Mouse (Mus musculus) bone marrow, adult 2 months (tissue): ENCODE results near the gene Kcnh4. TPM values are rescaled to one million over a fixed set of nuclear protein-coding genes. Genes with fewer than 3 reads are reported as not detected.
"Not testable (repeated sequence)": the region's sequence is repeated elsewhere in the genome, so short reads cannot be mapped to it uniquely, and the experiment has no call there.

Experiments used
- H3K27ac ChIP-seq: fragments of 200-500 bp; 2 replicates; pipeline ENCODE4 v1.5.1; 2012; ENCODE audit warnings: low read depth, mild to moderate bottlenecking, control low read depth, inconsistent platforms, low read length; ENCODE audit not compliant: control insufficient read depth, poor library complexity, insufficient read depth
- H3K4me1 ChIP-seq: fragments of 200-500 bp; 2 replicates; pipeline ENCODE4 v1.6.1; 2011; ENCODE audit warnings: low read length; ENCODE audit not compliant: control insufficient read depth, insufficient read depth
- H3K4me3 ChIP-seq: fragments of 200-500 bp; replicated peaks from 2 replicates; pipeline ENCODE3; 2011; ENCODE audit warnings: mild to moderate bottlenecking, low read depth, low read length, control low read depth; ENCODE audit not compliant: control insufficient read depth
- CTCF ChIP-seq: fragments of 200-500 bp; IDR thresholded peaks from 2 replicates; pipeline ENCODE4 v1.5.1; 2011; ENCODE audit warnings: low read length, control low read depth; ENCODE audit not compliant: control insufficient read depth, insufficient read depth
- POLR2A ChIP-seq: fragments of 200-500 bp; IDR thresholded peaks from 2 replicates; pipeline ENCODE4 v1.6.1; 2011; ENCODE audit warnings: low read depth, mild to moderate bottlenecking, control low read depth, low read length, borderline replicate concordance; ENCODE audit not compliant: control insufficient read depth
- whole genome bisulfite sequencing: fragments of 180-500 bp; shearing (Covaris S2); methylation state at CpG from one replicate; pipeline ENCODE4 v1.1.7; 2018; 5-methylcytosine and 5-hydroxymethylcytosine counted together
- polyA plus RNA-seq: library from polyadenylated mRNA; stranded (reverse); fragments of >200 nt; gene quantifications from 2 replicates; pipeline ENCODE4 v1.2.4, GENCODE M21; 2011; ENCODE audit warnings: low replicate concordance; ENCODE audit not compliant: missing spikeins, insufficient read depth, insufficient read length

Kcnh4 gene
- polyA plus RNA-seq, result not detected in 2 replicates

- H3K4me1 ChIP-seq, result peaks cover 1% of the 10 kb centered on the region; the same call in 1 of the 2 replicates
- WGBS, result under 1% methylated on average over 51 of the region's 51 CpGs
- no peak within 1 kb of the TSS for H3K4me3 ChIP-seq
- no peak within 1 kb of the TSS for H3K27ac ChIP-seq
- no peak for TF ChIP-seq POLR2A
- TF ChIP-seq CTCF, result peak; percentile 8; the same call in 1 of the 2 replicates
Measured at GRCm38 (mm10) chr11:100759611-100760233, at the start of gene Kcnh4. Gene Kcnh4 (minus strand): TSS chr11:100759942.

GRCm38 (mm10) chr11:100806380-100807305 is 46.9 kb upstream of the Kcnh4 start:
- Histone ChIP-seq H3K27ac (no peak overlapping the region), H3K4me1 (no peaks in the 10 kb centered on the region; the same call in 1 of the 2 replicates), H3K4me3 (no peak overlapping the region)
- 84% methylated on average over 20 of the region's 20 CpGs for WGBS
- TF ChIP-seq CTCF, result no peak
- TF ChIP-seq POLR2A, result 0 out of 2 replicates have a peak, but pooled peaks have one; percentile 16

- Histone ChIP-seq H3K27ac (peak overlapping the region; percentile 37; the same call in 1 of the 2 replicates), H3K4me1 (no peaks in the 10 kb centered on the region; the same call in 1 of the 2 replicates), H3K4me3 (no peak overlapping the region)
- TF ChIP-seq CTCF, result no peak
- TF ChIP-seq POLR2A, result no peak
- 51% methylated on average over 7 of the region's 7 CpGs for WGBS
Measured at GRCm38 (mm10) chr11:100805535-100805934, 45.8 kb upstream of the Kcnh4 start.

GRCm38 (mm10) chr11:100804409-100804808 is 44.7 kb upstream of the Kcnh4 start:
- H3K4me1 ChIP-seq, result no peaks in the 10 kb centered on the region; the same call in 1 of the 2 replicates
- no peak overlapping the region for H3K27ac ChIP-seq
- WGBS, result 33% methylated on average over 10 of the region's 10 CpGs
- no peak for TF ChIP-seq CTCF
- TF ChIP-seq POLR2A, result no peak
- H3K4me3 ChIP-seq, result no peak overlapping the region

- Histone ChIP-seq H3K27ac (no peak overlapping the region), H3K4me3 (no peak overlapping the region), H3K4me1 (no peaks in the 10 kb centered on the region; the same call in none of the 2 replicates)
- 88% methylated on average over 5 of the region's 5 CpGs for WGBS
- TF ChIP-seq CTCF, result no peak
Measured at GRCm38 (mm10) chr11:100799426-100799825, 39.7 kb upstream of the Kcnh4 start.

GRCm38 (mm10) chr11:100796585-100796984 is 36.8 kb upstream of the Kcnh4 start:
- H3K4me3 ChIP-seq, result no peak overlapping the region
- WGBS, result 81% methylated on average over 8 of the region's 8 CpGs
- TF ChIP-seq CTCF (no peak), POLR2A (no peak)
- H3K27ac ChIP-seq, result no peak overlapping the region
- H3K4me1 ChIP-seq, result no peaks in the 10 kb centered on the region; the same call in 1 of the 2 replicates

GRCm38 (mm10) chr11:100795386-100795785 is 35.6 kb upstream of the Kcnh4 start:
- WGBS, result 95% methylated on average over 2 of the region's 2 CpGs
- Histone ChIP-seq H3K4me3 (no peak overlapping the region), H3K27ac (no peak overlapping the region), H3K4me1 (no peaks in the 10 kb centered on the region; the same call in 1 of the 2 replicates)
- TF ChIP-seq CTCF (no peak), POLR2A (no peak)

- H3K27ac ChIP-seq, result no peak overlapping the region
- TF ChIP-seq POLR2A (no peak), CTCF (no peak)
- 54% methylated on average over 2 of the region's 2 CpGs for WGBS
- H3K4me3 ChIP-seq, result no peak overlapping the region
- H3K4me1 ChIP-seq, result no peaks in the 10 kb centered on the region; the same call in 1 of the 2 replicates
Measured at GRCm38 (mm10) chr11:100791457-100792049, 31.8 kb upstream of the Kcnh4 start.

- H3K4me3 ChIP-seq, result not testable (repeated sequence)
Measured at GRCm38 (mm10) chr11:100790644-100791043, 30.9 kb upstream of the Kcnh4 start.

More at GRCm38 (mm10) chr11:100790644-100791043, 30.9 kb upstream of the Kcnh4 start:
- not testable (repeated sequence) for H3K4me1 ChIP-seq, H3K27ac ChIP-seq
- WGBS, result 88% methylated on average over 9 of the region's 9 CpGs
